Mouse (Mus musculus) megakaryocyte, embryonic 14.5 days (primary cell): ENCODE data around the gene Uqcc2.

Experiments
- FLI1 ChIP-seq: IDR thresholded peaks from 2 replicates; pipeline ENCODE4 v1.6.1; 2012; ENCODE audit warnings: low read length, inconsistent platforms, mixed read lengths
- GATA1 ChIP-seq: IDR thresholded peaks from 3 replicates; pipeline ENCODE4 v1.6.1; 2012; ENCODE audit warnings: mixed read lengths, low read length, inconsistent platforms, borderline replicate concordance

DNA sequence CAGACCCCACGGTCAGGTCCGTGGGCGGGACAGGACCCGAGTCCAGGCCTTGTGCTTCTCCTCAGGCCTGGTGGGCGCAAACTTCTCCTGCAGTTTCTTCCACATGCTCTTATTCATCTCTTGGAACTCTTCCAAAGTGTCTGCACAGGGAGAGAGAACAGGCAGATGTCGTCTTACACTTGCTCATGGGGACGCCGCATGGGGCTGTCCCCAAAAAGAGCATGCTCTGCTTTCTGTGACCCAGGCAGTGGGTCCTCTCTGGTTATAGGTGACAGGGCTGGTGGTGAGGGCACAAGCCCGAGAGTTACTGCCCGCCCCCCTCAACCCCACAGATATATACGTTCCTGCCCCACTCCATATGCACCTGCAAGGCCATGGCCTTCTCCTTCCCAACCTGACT lies 11.0 kb downstream of the Uqcc2 start:
- TF ChIP-seq GATA1 (no peak), FLI1 (no peak)
